Mouse (Mus musculus) WW6 (cell line): Measurements from ENCODE around the gene Rrp36.

ENCODE experiments used
- DNase-seq: peaks from one replicate; pipeline ENCODE4 v3.0.0-alpha.2; 2013; ENCODE audit warnings: low read depth, low spot score

Gene Rrp36

DNA sequence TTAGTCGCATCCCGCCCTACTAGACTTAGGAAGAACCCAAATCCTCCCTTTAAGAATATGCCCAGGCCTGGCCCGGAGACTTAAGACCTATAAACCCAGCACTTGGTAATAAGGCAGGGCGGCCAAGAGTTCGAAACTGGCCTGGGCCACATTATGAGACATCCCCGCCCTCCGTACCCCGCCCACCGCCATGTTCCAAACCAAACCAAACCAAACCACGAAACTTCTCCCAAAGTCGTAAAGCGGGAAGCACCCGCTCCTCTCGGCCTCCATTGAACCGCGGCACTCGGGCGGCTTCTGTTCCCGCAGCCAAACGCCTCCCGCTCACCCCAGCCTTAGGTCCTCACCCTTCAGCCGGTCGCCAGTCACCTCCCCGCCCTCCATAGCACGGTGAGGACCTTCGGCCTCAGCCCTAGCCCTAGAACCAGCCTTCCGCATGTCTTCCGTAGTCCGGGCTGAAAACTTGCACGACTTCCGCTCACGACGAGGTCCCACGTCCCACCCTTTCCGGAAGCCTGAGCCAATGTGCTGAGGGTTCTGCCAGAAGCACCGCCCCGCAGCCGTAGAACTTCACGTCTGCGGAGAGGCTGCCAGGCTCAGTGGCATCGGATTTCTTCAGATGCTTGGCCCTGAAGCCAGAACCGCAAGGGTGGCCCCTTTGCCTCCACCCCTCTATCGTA is at the start of gene Rrp36:
TSS of gene Rrp36 (minus strand) at position 503 of the 680 bp plus-strand sequence.
- peak; percentile 84 for DNase-seq

DNA sequence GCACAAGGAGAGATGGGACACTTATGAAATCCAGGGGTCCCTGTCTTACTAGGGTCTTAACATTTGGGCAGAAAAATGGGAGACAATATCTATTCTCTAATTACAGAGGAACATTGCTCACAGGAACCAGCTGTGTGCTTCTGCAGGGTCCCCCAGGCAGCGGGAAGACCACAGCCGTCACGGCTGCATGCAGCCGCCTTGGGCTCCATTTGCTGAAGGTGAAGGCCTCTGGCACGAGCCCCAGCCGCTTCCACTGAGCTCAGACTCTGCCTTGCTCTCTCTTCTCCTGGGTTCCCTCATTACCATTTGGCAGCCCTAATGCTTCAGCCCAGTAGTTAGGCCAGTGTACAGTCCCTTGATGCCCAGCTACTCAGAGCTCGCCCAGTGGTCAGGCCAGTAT is 46.9 kb upstream of the Rrp36 start:
- DNase-seq, result no peak

DNA sequence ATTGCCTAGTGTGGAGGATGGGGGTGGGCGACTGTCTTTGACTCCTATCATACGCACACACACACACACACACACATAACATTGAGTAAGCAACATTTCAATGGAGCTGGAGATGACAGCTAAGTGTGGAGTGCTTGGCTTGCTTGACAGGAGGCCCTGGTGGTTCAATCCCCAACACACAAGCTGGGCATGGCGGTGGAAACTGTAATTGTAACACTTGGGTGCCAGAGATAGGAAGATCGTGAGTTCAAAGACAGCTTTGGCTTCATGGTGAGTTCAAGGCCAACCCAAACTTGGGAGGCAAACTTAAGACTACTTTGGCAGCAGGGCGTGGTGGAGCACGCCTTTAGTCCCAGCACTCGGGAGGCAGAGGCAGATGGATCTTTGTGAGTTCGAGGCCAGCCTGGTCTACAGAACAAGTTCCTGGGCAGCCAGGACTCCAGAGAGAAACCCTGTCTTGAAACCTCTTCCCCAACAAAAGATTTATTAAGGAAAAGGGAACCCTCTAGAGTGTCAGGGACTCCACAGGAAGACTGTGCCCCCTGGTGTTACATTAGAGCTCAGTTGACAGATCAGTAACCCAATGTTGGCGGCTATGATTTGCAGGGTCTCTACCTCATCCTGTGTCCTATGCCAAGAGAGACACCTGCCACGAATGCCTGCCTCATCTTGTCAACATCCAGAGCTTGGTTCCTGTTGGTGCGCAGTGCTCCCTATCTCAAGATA is 40.8 kb upstream of the Rrp36 start:
- no peak for DNase-seq

DNA sequence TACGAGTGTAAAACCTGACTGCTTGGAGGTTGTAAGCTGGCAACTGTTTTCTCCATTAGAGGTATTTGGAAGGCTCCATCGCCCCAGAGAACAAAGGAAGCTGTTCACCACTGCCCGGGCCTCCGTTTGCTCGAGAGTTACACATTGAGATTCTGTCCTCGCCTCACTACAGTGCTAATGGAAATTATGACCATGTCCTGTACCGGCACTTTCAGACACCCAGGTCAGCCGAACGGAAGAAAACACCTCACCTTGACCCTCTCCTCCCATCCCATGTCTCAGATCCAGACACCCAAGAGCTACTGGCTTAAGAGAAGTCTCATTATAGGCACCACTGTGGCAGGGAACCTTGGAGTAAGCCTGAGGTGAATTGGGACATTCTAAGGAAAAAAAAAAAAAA is 39.7 kb upstream of the Rrp36 start:
- DNase-seq, result no peak

DNA sequence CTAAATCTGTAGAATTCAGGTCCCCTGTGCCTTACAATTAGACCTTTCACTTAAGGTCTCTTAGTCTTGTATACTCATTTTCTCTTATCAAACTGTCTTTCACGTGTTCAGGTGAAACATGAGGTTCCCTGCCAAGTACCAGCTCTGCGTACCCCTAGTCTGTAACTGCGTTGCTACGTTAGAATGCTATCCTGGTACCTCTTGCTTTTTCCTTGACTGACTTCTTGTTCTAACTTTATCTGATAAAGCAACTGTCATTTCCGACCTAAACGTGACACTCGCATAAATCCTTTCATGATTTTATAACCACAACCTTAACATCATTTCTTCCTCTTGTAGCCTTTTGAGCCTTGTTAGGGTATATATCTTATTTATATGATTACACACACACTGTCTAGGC is 38.3 kb upstream of the Rrp36 start:
- DNase-seq, result no peak

DNA sequence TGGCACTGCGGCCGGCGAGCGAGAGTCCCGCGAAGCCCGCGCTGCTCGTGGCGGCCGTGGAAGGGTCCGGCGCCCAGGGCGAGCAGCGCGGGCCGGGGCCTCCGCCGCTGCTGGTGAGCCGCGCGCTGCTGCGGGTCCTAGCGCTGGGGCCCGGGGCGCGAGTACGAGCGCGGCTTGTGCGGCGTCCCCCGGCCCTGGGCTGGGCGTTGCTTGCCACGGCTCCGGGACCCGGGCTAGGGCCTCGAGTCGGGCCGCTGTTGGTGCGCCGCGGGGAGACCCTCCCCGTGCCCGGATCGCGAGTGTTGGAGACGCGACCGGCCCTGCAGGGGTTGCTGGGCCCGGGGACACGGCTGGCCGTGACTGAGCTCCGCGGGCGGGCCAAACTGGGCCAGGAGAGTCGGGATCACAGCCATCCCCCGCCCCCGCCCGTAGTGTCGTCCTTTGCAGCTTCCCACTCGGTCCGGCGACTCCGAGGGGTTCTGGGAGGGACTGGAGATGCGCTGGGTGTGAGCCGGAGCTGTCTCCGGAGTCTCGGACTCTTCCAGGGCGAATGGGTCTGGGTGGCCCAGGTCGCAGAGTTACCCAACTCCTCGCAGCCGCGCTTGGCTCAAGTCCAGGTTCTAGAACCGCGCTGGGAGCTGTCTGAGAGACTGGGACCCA is 37.6 kb upstream of the Rrp36 start:
- DNase-seq, result no peak

DNA sequence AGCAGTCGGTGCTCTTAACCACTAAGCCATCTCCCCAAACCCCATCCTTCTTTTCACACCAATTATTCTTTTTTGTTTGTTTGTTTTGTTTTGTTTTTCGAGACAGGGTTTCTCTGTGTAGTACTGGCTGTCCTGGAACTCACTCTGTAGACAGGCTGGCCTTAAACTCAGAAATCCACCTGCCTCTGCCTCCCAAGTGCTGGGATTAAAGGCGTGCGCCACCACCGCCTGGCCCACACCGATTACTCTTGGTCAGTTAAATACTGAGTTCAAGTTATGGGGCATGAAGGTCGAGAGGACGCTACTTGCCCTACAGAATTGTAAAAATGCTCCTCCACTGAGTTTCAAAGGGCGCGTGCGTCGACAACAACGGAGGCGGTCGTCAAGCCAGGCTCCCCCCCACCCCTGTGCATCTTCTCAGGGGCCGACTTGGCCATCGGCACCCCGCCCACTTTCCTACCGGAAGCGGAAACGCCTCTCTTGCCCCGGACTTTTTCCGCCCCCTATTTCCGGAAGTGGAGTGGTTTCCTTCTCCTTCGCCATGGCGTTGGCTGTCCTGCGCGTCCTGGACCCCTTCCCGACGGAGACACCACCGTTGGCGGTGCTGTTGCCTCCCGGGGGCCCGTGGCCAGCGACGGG is 36.9 kb upstream of the Rrp36 start, which contains the start of gene Pex6:
TSS of gene Pex6 (plus strand) at position 505 of the 639 bp plus-strand sequence.
- peak; percentile 85 for DNase-seq

DNA sequence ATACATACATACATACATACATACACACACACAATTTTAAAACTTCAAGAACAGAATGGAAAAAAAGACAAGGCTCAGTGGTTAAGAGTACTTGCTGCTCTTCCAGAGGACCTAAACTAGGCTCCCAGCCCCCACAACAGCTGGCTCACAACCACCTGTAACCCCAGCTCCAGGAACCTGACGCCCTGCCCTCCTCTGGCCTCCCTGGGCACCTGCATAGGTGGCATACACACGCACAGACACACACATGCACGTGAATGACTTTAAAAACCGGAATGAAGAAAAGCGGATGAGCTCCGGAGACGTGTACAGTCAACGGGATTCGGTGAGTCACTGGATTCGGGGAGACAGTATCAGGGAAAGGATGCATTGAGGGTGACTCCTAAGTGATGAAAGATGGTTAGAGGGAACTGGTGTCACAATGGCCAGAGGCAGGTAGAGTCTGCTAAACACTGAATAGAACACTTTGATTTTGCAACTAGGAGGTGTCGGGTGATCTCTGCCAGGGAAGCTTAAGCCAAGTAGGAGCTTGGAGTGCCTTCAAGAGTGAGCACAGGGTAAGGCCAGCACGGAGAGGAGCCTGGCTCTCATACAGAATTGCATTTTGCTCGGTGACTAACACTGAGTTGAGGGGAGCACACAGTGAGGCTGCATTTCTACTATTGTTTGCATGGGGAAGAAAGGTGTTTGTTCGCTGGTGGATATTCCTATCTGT is 32.4 kb upstream of the Rrp36 start:
- no peak for DNase-seq

DNA sequence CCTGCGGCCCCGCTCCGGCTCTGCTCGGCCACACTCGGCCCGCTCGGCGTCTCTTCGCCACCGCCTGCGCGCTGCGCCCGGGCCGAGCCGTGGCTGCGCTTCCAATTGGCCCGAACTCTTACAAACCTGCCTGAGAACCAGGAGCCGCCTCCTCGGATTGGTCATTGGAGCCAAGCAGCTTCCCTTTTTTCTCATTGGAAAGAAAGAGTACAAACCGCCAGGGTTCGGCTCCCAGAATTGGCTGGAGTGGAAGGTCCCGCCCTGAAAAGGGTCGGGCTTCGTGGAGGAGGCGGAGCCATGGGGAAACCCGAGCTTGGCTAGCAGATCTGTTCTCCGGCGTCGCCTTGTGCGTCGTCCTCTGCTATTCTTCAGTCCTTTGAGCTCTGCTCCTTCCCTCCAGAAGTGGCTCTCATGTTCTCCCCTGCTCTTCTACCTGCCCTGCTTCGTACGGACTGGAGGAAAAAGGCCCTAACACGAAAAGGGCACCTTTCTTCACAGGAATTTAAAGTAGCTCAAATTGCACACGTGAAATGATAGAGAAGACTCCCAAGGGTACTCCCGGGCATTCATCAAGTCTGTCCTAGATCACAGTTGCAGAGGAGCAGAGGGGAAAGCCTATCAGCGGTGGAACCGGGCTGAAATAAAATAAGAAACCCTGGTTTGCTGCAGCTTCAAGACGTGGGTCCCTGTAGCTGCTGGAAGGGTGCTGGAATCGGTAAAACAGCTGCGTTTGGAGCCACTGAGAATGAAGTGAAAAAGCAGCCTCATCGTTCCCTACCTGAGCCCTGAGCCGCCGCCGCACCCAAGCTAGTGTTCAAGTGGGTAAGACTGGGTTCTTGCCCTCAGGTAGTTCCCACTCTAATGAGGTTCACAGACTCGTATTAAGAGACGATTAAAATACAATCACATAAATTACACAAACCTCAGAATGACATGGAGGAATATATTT is 31.0 kb upstream of the Rrp36 start, which contains the start of gene Ppp2r5d:
TSS of gene Ppp2r5d (minus strand) at position 225 of the 949 bp plus-strand sequence.
- DNase-seq, result peak; percentile 91

DNA sequence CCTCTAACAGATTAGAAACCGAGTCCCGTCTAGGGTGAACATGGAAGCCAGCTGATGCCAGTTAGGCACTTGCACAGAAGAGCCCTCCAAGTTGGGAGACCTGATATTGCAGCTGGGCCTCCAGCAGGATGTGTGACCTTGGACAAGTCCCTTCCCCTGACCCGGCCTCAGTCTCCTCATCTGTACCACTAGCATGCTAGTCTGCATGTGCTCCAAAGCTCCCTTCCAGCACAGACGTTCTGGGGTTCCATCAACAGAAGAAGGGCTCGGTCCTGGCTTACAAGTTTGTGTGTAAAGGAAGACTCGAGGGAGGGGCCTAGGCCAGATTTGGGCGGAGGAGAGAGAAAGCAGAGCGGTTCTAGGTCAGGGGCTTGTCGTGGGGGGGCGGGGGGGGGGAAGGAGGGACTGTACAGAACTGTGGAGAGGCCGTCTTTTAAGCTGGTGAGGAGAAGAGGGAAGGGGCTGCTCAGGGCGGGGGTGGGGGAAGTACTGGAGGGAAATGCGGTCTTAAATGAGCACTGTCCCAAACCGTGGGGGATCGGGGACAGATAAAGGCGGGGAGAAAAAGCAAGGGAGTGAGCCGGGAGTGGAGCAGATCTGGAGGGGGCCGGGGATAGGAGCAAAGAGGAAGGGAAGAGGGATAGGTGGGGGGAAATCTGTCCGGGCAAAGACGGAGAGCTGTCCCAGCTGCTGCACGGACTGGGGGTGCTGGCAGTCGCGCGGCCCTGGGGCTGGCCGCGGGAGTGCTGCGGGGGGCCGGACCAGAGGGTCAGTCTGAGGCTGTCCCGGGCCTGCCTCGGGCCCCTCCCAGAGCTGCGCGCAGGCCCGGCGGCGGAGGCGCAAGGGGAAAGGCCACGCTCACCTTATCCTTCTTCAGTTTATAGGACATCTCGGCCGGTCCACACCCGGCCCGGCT is 30.1 kb upstream of the Rrp36 start:
- no peak for DNase-seq

DNA sequence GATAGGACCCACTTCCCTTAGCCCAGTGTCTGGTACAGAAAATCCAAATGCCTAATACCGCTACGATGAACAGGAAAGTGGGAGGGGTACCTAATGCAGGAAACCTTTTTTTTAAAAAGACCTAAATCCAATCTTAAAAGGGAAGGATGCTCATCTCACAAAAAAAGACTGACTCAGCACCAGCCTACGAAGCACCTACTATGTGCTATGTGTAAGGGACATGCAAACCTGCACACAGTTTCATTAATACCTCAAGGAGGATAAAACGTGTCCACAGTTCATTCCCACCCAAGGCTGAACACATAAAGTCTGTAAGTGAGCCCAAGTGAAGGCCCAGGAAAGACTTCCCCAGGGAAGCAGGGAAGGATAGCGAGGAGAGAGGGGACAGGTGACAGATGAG is 28.4 kb upstream of the Rrp36 start:
- no peak for DNase-seq

DNA sequence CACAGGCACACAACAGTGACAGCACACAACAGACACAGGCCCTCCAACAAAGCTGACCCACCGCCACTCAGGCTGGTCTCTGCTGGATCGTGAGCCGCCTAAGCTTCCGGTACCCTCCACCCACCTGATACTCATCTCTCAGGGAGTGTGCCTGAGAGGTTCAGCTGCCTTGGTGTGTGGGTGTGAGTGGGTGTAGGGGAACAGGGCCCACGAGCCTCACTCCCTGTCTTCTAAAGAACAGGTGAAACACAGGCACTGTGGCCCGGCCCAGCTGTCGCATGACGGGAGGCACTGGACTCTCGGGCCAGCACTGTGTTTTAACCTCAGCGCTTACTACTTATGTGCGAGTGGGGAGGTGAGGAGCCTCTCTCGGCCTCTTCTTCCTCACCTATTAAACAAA is 27.9 kb upstream of the Rrp36 start:
- DNase-seq, result no peak

DNA sequence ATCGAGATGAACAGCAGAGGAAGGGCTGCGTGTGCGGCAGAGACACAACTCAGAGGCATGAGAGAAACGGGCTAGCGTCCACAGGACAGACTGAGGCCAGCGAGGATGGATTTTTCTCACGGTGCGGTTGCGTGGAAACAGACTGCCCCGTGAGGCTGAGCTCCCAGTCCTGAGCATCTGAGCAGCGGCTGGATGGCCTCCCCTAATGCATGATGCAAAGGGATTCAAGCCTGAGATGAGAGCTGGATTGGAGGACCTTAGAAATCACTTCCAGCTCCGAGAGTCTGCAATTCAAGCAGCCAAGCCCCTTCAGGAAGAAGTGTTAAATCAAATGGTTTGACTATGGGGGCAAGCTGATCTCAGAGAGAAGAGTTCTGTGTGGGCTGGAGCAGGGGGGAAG is 27.3 kb upstream of the Rrp36 start:
- DNase-seq, result no peak

DNA sequence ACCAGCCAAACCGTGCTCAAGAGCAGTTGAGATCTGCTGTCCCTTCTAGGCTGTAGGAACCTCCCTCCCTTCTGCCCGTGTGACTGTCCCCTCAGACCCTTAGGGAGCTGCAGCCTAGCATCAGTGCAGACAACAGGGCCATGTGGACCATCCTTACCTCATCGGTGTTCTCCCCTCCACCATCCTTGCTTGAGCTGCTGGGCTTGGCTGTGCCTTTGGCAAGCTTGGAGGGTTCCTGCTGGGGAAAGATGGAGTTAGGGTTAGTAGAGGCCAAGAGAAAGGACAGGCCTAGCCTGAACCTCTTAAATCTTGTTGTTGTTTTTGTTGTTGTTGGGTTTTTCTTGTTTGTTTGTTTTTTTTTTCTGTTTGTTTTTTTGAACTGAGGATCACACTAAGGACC is 25.8 kb upstream of the Rrp36 start:
- DNase-seq, result no peak

DNA sequence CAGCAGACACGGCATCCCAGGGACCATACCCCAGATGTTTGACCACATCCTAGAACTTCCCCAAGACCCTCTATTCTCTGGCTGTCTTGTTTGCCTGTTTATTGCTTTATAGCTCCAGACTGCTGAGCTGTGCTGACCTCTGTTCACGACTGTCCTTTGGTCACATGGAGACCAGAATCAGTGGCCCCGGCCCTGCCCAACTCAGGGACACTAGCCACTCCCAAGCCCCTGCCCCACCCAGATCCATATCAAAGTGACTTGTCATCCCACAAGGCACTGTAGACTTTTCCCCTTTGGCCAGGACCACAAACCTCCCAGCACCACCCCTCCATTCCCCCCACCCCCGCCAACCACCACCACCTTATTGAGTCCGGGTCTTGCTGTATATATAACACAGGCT is 25.1 kb upstream of the Rrp36 start:
- no peak for DNase-seq

DNA sequence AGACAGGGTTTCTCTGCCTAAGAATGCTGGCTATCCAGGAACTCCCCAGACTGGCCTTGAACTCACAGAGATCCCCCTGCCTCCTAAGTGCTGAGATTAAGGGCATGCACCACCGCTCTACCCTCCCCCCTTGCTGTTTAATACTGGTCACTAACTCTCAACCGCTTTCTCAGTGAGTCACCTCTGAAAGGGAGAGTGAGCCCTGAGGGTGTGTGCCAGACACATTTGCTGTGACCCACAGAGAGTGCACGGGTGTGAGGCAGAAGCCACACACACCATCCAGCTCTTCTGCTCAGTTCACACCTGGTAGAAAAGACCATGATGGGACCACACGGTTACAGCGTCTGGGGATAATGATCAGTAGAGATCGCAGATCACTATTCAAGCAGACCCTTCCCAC is 24.4 kb upstream of the Rrp36 start:
- DNase-seq, result no peak

DNA sequence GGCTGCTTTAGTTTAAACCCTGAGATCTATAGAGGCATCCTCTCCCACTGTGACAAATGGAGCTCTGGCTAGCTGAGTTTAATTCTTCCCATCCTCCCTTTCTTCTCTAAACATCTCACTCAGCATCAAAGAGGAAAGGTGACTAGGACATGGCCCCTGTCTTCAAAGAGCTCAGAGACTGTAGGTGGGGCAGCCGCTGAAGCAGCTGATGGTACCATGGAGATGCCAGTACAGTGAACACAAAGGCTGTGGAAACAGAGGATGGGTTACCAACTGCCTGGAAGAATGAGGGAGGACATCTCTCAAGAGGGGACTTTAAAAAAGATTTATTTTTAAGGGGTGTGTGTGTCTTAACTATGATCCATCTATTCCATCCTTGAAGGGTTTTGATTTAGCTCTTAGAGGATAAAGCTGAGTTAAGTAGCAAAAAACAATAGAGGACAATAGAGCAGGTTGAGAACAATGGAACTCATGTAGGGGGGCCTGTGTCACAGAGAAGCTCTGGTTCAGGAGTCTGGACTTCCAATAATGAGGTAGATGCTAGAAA is 20.4 kb upstream of the Rrp36 start:
- DNase-seq, result no peak

DNA sequence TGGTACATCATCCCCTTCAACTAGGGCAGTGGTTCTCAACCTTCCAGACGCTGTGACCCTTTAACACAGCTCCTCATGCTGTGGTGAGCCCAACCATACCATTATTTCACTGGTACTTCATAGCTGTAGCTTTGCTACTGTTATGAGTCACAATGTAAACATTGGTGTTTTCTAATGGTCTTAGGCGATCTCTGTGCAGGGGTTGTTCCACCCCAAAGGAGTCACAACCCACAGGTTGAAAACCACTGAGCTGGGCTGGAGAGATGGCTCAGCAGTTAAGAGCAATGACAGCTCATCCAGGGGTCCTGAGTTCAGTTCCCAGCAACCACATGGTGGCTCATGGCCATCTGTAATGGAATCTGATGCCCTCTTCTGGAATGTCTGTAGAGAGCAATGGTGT is 17.2 kb upstream of the Rrp36 start:
- DNase-seq, result no peak

DNA sequence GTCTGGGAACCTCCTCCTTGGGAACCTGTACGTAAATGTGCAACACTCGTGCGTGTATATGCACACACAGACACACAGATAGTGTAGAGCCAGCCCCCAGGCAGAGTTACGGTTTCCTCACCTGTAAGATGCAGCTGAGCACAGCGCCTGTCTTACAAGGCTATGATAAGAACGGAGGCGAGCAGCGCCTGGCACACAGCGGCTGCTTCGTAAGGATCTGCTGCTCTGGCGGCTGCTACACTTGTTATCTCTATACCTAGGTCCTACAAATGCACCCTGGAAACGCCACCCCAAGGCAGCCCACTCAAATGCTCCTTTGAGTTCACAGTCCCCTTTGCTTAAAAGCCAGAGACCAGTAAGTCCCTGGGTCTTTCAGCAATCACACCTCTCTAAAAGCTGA is 16.5 kb upstream of the Rrp36 start:
- DNase-seq, result no peak
